Mouse (Mus musculus): ENCODE measurements around the gene Dync1li2.

Dync1li2 gene

GRCm38 (mm10) chr8:104413770-104414169 lies 29.1 kb downstream of the Dync1li2 start:
- no peak for DNase-seq

GRCm38 (mm10) chr8:104412805-104413532 lies 29.9 kb downstream of the Dync1li2 start:
- DNase-seq, result no peak

DNA sequence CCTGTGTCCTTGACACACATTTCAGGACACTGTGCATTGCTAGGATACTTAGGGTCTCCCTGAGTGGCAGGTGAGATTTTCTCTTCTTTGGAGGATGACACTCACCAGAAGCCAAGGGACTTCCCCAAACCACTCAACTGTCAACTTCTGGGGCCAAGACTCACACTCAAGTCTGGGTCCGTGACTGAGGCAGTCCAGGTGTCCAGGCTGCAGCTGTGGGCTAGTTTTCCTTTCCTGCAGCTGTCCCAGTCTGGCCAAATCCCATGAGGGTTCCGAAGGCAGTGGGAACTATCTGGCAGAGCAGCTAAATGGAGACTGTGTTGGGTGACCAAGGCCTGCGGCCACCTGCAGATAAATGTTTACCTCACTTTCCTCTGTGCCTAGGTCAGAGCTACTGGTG lies 30.9 kb downstream of the Dync1li2 start:
- no peak for DNase-seq

DNA sequence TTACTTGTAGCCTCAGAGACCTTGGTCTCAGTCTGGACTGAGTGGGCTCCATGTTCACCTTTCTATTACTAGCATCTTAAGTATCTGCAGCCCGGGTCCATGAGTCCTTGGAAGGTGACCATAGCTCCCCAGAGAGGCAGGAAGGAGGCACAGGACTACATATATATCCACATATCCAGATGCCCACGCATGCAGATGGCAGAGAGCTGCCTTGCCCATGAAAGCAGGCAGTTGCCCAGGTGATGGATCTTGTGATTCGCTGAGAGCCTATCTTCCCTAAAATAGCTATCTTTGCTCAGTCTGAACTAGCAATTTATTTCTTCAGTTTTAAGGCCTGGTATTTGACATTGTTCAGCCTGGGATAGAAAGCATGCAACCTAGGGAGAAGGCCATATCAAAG lies 31.4 kb downstream of the Dync1li2 start:
- DNase-seq, result no peak

- no peak for DNase-seq
These were observed 32.1 kb downstream of the Dync1li2 start for GRCm38 (mm10) chr8:104410628-104411273.

GRCm38 (mm10) chr8:104408328-104409110 lies 34.3 kb downstream of the Dync1li2 start:
- DNase-seq, result no peak

DNA sequence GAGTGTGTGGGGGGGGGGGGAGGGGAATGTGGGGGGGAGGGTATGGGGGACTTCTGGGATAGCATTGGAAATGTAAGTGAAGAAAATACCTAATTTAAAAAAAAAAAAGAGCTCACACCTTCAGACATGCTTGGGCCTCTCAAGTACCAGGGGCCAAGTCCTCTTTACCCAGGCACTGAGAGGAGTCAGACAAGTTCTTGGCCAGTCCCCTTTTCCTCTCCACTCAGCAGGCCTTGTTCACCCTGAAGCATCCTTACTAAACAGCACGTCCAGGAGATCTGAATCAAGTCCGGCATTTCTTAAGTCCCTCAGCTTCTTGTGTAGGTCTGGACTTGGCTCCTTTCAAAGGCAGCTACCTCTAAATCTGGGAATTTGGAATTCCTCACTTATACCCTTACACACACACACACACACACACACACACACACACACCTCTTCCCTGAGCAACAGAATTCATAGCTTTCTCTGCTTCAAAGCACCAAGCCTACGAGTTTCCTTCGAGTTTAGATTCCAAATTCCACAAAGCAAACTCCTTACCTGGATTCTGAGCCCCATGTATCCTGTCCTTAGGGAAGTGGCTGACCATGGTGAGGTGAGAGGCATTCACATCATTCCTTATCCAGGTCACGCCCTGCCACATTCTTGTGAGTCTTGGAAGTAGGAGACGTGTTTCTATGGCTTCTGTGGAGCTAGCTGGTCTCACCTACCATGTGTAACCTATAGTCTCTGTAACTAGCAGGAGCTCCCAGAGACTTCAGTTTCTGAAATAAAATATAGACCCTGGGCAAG lies 36.3 kb downstream of the Dync1li2 start:
- no peak for DNase-seq

DNA sequence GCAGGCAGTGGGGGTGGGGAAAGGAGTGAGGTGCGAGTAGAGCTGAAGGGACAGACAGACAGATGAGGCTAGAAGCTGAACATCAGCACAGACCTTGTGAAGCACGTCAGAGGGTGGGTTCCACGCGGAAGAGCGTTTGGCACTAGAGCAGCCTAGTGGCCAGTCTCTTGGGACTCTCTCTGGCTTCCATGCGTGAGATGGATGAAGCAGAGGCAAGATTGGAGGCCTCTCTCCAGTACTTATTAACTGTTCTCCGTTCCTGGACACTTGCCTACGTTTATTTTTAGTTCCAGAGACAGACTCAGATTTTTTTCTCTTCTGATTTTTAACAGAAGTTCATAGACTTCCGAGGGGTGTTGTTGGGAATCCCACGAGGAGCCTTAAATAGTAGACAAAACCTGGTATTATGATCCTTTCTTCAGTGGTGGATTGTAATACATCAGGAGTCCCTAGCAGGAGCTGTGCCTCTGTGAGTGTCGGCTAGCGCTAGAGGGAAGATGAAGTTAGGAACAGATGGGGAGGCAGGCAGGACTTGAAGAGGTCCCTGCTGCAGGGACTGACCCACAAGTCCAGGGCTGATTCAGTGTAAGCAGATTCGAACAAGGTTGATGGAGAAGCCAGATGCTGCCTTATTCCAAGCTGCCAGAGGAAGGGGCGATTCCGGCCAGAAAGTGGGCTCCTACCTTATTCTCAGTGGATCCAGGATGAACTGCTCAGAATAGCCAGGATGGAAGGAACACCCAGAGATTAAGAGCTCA lies 37.2 kb downstream of the Dync1li2 start:
- DNase-seq, result no peak

DNA sequence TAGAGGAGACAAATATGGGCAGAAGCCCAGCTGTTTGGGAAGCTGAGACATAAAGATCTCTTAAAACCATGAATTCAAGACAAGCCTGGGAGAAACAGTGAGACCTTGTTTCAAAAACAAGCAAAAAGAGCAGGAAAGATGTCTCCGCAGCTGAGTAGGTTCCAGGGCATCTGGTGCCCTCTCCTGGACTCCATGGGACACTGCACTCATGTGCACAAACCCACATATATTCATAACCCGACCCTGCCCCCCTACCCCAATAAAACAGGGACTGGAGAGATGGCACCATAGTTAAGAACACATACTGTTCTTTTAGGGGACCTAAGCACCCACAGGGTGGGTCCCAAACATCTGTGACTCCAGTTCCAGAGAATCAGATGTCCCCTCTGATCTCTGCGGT lies 39.3 kb downstream of the Dync1li2 start:
- DNase-seq, result no peak

GRCm38 (mm10) chr8:104395703-104396357 lies 47.0 kb downstream of the Dync1li2 start, which contains the start of gene Cmtm4:
TSS of gene Cmtm4 (minus strand) at chr8:104395807.
- DNase-seq, result peak; percentile 71

DNA sequence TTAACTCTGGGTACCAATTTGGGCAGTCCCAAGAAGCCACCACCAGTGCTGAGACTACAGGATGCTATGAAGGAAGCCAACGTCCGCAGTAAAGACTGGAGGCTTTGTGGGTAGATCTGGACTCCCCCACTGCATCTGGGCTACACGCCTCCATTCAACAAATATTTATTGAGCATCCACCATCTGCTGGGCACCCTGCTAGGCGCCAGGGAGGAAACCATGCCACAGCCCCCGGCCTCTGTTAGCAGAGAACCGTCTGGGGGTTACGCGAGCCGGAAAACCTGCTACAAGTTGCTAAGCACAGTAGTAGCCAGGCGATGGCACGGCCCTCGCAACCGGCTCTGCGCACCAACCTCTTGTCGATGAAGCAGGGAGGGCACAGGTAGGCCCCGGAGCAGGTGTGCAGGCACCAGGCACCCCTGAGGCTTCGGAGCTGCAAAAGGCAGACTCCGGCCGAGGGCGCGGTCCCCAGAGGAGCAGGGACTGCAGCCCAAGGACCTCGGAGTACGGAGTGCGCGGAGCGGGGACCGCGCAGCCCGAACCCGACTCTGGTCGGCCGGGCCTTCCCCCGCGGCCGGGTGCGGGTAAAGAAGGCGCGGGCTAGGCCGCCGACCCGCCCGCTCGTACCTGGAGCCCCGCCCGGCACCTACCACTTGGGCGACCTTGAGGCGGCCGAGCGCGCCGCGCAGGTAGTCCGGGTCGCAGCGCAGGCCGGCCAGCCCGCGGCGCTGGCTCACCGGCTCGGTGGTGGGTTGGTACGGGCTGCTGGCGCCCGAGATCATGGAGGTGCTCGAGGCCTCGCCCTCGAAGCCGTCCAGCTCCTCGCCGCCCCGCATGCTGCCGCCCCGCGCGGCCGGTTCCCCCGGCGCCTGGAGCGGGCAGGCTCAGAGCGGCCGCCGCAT lies 47.8 kb downstream of the Dync1li2 start:
- DNase-seq, result peak; percentile 42

DNA sequence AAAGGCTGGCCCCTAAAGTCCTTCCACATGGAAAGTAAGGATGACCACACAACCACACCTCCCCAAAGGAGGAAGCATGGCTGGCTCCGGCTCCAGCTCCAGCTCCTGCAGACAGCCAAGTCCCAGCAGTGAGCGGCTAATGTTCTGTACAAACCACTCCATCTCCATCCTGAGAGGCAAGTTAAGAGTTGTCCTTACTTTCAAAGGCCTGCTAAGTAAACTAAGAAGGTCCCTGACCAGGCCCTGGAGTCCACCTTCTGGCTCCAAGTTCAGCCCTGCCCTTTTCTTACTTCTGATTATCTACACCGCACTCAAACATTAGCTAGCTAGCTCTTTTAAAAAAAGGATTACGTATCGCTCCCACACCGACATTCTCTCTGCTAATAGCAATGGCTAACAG lies 49.1 kb downstream of the Dync1li2 start:
- peak; percentile 35 for DNase-seq

GRCm38 (mm10) chr8:104393139-104393538 lies 49.7 kb downstream of the Dync1li2 start:
- no peak for DNase-seq

DNA sequence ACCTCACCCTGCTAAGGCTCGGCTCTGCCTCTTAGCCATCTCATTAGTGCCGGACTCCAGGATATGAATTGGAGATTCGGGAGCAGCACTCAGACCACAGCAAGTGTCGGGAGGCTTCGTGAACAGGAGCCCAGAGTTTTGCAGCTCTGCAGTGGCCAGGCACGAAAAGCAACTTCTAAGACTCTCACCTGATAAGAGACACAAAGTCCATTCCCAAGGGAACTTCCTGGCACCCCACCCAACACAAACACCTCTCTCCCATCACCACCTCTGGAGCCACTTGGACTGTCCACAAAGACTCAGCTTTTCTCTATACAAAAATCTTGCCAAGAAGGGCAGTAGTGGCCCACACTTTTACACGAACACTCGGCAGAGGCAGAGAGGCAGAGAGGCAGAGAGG lies 52.6 kb downstream of the Dync1li2 start:
- no peak for DNase-seq

GRCm38 (mm10) chr8:104387980-104388379 lies 54.9 kb downstream of the Dync1li2 start:
- no peak for DNase-seq

GRCm38 (mm10) chr8:104387501-104387900 lies 55.3 kb downstream of the Dync1li2 start:
- DNase-seq, result no peak

GRCm38 (mm10) chr8:104386693-104387092 lies 56.2 kb downstream of the Dync1li2 start:
- no peak for DNase-seq

DNA sequence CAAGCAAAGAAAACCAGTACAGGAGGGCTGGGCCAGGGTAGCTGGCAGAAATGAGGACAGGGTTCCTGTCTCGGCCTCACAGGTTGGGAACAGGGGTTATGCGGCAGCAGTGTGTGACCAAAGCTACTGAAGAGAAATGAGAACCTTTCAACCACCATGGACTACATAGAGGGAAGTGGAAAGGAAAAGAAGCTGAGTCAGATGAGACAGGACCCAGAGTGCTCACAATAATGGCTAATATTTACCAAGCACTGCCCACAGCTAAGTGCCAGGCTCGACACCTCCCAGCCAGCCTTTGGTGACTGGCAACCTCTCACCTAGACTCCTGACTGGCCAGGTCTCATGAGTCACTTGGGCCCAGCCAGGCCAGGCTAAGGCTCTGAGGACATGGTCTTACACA lies 58.9 kb downstream of the Dync1li2 start:
- no peak for DNase-seq

DNA sequence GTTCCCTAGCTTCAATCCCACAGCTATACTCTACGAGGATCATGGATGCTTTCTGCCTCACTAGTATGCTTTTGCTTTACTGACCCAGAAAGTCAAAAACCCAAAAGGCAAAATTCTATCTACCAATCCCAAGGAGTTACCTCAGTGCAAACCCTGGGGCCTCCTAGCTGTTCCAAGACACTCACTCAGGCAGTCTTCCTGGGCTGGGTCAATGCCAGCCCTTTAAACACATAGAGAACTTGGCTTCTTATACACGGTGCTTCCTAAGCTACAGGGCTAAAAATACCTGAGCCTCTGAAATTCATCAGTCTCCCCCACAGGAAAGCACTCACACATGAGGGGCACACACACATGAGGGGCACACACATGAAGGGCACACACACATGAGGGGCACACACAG lies 59.6 kb downstream of the Dync1li2 start:
- DNase-seq, result no peak

- no peak for DNase-seq
These were observed 61.9 kb downstream of the Dync1li2 start for GRCm38 (mm10) chr8:104380961-104381411.

Measured in lung, postnatal 14 days (tissue).